Mouse (Mus musculus) brain, embryonic 14.5 days (tissue): Measurements from ENCODE around the gene Snrpc.

Experiments used
- CTCF ChIP-seq: fragments of 200-500 bp; IDR thresholded peaks from 2 replicates; pipeline ENCODE4 v1.5.1; 2012; ENCODE audit warnings: inconsistent platforms, mild to moderate bottlenecking, moderate library complexity, borderline replicate concordance; ENCODE audit not compliant: insufficient read depth, insufficient read length; ENCODE audit errors: extremely low read depth
- POLR2A ChIP-seq: fragments of 200-500 bp; IDR thresholded peaks from 2 replicates; pipeline ENCODE4 v1.6.1; 2012; ENCODE audit warnings: mild to moderate bottlenecking, inconsistent platforms, borderline replicate concordance; ENCODE audit not compliant: poor library complexity, insufficient read depth, insufficient read length, severe bottlenecking; ENCODE audit errors: extremely low read depth

- TF ChIP-seq CTCF (no peak), POLR2A (no peak)
These were observed 36.6 kb downstream of the Snrpc start for GRCm38 (mm10) chr17:27874510-27874909.
